Mouse (Mus musculus): Measurements from ENCODE around the gene Hist1h2af. TPM values are rescaled to one million over a fixed set of nuclear protein-coding genes. Genes with fewer than 3 reads are reported as not detected.

Gene Hist1h2af
- polyA plus RNA-seq, 1 experiment from 2014 or later, result 2.3 TPM

DNA sequence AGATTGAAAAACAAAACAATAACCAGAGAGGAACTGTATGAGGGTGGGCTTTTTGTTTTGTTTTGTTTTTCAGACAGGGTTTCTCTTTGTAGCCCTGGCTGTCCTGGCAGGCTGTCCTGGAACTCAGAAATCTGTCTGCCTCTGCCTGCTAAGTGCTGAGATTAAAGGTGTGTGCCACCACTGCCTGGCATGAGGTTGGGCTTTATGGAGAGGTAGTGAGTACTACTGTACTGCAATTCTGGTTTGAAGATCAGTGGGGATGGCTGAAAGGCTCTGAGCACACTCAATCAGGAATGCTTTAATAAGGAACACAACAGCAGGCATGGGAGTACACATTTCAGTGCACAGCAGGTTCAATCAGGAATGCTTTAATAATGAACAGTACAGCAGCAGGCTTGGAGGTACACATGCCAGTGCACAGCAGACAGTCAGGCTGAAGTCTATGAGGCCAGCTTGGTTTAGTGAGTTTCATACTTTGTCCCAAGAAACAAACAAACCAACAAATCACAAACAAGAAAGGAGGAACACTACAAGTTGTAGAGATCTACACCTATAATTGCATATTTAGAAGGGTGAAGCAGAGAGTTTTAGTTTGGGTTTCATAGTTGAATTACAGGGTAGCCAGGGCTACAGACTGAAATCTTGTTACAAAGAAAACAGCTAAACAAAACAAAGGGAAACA lies 49.8 kb downstream of the Hist1h2af start:
- Histone ChIP-seq H3K27me3 (ENCODE audit: control insufficient read depth, insufficient read depth, low read length) (no peaks in the 10 kb centered on the region), H3K9me3 (replicated peaks; ENCODE audit: control insufficient read depth, low read length) (no peaks in the 10 kb centered on the region), H3K36me3 (ENCODE audit: control insufficient read depth, insufficient read depth, low read length) (no peaks in the 10 kb centered on the region), H3K9ac (ENCODE audit: low read depth, low read length) (0 out of 2 replicates have a peak overlapping the region, but pooled peaks have one; percentile 34), H3K4me1 (ENCODE audit: control insufficient read depth, insufficient read depth, low read length) (peaks cover 18% of the 10 kb centered on the region; the same call in 1 of the 2 replicates), H3K27ac (ENCODE audit: low read depth, low read length) (peak overlapping the region; percentile 91), H3K4me2 (peak overlapping the region; percentile 37), H3K4me3 (ENCODE audit: low read depth, low read length) (no peak overlapping the region; the same call in 1 of the 2 replicates)
- no peak for ATAC-seq (replicated peaks; ENCODE audit: insufficient number of reproducible peaks, low FRiP score, low TSS enrichment)

Small RNA genes within 50 kb of the gene (microRNA-seq; reads per million reads assigned to microRNA genes)
- gene Gm44297 (ENCODE audit: borderline number of aligned reads) (0.27 reads per million), gene Gm44359 (ENCODE audit: borderline number of aligned reads) (not detected), gene Gm44394 (ENCODE audit: borderline number of aligned reads) (not detected), gene n-TStga1 (ENCODE audit: borderline number of aligned reads) (2.0 reads per million, percentile 25 among the genes with 10 or more reads in this experiment)

Other genes starting within 250 kb of the Hist1h2af start
- 43.4 and 43.7 TPM in 2 replicates for gene Zfp322a, start 164.7 kb upstream of the Hist1h2af start, polyA plus RNA-seq (2014; fragmentation: Nextera tagmentation; extraction: Ambion mirVana)
- 8.9 and 9.8 TPM in 2 replicates for gene Abt1, start 110.0 kb upstream of the Hist1h2af start, polyA plus RNA-seq (2014; fragmentation: Nextera tagmentation; extraction: Ambion mirVana)
- 0.97 and 1.7 TPM in 2 replicates for gene Btn1a1, start 68.0 kb upstream of the Hist1h2af start, polyA plus RNA-seq (2014; fragmentation: Nextera tagmentation; extraction: Ambion mirVana)
- gene Btn2a2, start 45.0 kb upstream of the Hist1h2af start, polyA plus RNA-seq (2014; fragmentation: Nextera tagmentation; extraction: Ambion mirVana), result 0.59 and 0.80 TPM in 2 replicates
- 2.1 and 3.4 TPM in 2 replicates for gene Hist1h4h, start 2.9 kb upstream of the Hist1h2af start, polyA plus RNA-seq (2014; fragmentation: Nextera tagmentation; extraction: Ambion mirVana)
- 2.8 and 3.1 TPM in 2 replicates for gene Hist1h3g, start 1.5 kb downstream of the Hist1h2af start, polyA plus RNA-seq (2014; fragmentation: Nextera tagmentation; extraction: Ambion mirVana)
- 0.43 and 0.66 TPM in 2 replicates for gene Hist1h2bh, start 9.5 kb downstream of the Hist1h2af start, polyA plus RNA-seq (2014; fragmentation: Nextera tagmentation; extraction: Ambion mirVana)
- gene Hist1h3f, start 10.1 kb downstream of the Hist1h2af start, polyA plus RNA-seq (2014; fragmentation: Nextera tagmentation; extraction: Ambion mirVana), result 0.19 TPM in 1 of 2 replicates, not detected in the other
- gene Hist1h4f, start 17.7 kb downstream of the Hist1h2af start, polyA plus RNA-seq (2014; fragmentation: Nextera tagmentation; extraction: Ambion mirVana), result not detected in 2 replicates
- 0.15 and 0.27 TPM in 2 replicates for gene Hist1h1d, start 19.4 kb downstream of the Hist1h2af start, polyA plus RNA-seq (2014; fragmentation: Nextera tagmentation; extraction: Ambion mirVana)
- 2.6 and 3.0 TPM in 2 replicates for gene Hist1h3e, start 28.5 kb downstream of the Hist1h2af start, polyA plus RNA-seq (2014; fragmentation: Nextera tagmentation; extraction: Ambion mirVana)
- gene Hist1h2ae, start 37.3 kb downstream of the Hist1h2af start, polyA plus RNA-seq (2014; fragmentation: Nextera tagmentation; extraction: Ambion mirVana), result 27.6 and 34.5 TPM in 2 replicates
- gene Hist1h2bg, start 37.5 kb downstream of the Hist1h2af start, polyA plus RNA-seq (2014; fragmentation: Nextera tagmentation; extraction: Ambion mirVana), result 2.3 and 6.5 TPM in 2 replicates
- 1.3 and 2.6 TPM in 2 replicates for gene Hist1h2bf, start 40.3 kb downstream of the Hist1h2af start, polyA plus RNA-seq (2014; fragmentation: Nextera tagmentation; extraction: Ambion mirVana)
- gene Hist1h2ad, start 40.5 kb downstream of the Hist1h2af start, polyA plus RNA-seq (2014; fragmentation: Nextera tagmentation; extraction: Ambion mirVana), result 0.44 and 1.3 TPM in 2 replicates
- gene Hist1h3d, start 41.9 kb downstream of the Hist1h2af start, polyA plus RNA-seq (2014; fragmentation: Nextera tagmentation; extraction: Ambion mirVana), result 2.9 and 4.6 TPM in 2 replicates
- 42.3 and 51.7 TPM in 2 replicates for gene Hist1h4d, start 47.7 kb downstream of the Hist1h2af start, polyA plus RNA-seq (2014; fragmentation: Nextera tagmentation; extraction: Ambion mirVana)
- 1.5 and 2.4 TPM in 2 replicates for gene Hist1h2be, start 87.2 kb downstream of the Hist1h2af start, polyA plus RNA-seq (2014; fragmentation: Nextera tagmentation; extraction: Ambion mirVana)
- gene Hist1h1e, start 88.7 kb downstream of the Hist1h2af start, polyA plus RNA-seq (2014; fragmentation: Nextera tagmentation; extraction: Ambion mirVana), result 8.4 and 11.1 TPM in 2 replicates
- gene Hist1h2ac, start 150.0 kb downstream of the Hist1h2af start, polyA plus RNA-seq (2014; fragmentation: Nextera tagmentation; extraction: Ambion mirVana), result 0.52 and 0.62 TPM in 2 replicates
- gene Hist1h2bc, start 150.3 kb downstream of the Hist1h2af start, polyA plus RNA-seq (2014; fragmentation: Nextera tagmentation; extraction: Ambion mirVana), result 31.3 and 31.9 TPM in 2 replicates
- not detected in 2 replicates for gene Hist1h1t, start 161.9 kb downstream of the Hist1h2af start, polyA plus RNA-seq (2014; fragmentation: Nextera tagmentation; extraction: Ambion mirVana)
- gene Hist1h4c, start 164.5 kb downstream of the Hist1h2af start, polyA plus RNA-seq (2014; fragmentation: Nextera tagmentation; extraction: Ambion mirVana), result 0.69 and 2.7 TPM in 2 replicates
- gene Hfe, start 176.9 kb downstream of the Hist1h2af start, polyA plus RNA-seq (2014; fragmentation: Nextera tagmentation; extraction: Ambion mirVana), result 8.2 and 9.9 TPM in 2 replicates
- 24.6 TPM in 2 replicates for gene Hist1h1c, start 204.9 kb downstream of the Hist1h2af start, polyA plus RNA-seq (2014; fragmentation: Nextera tagmentation; extraction: Ambion mirVana)
- 4.1 and 4.5 TPM in 2 replicates for gene Hist1h3c, start 211.7 kb downstream of the Hist1h2af start, polyA plus RNA-seq (2014; fragmentation: Nextera tagmentation; extraction: Ambion mirVana)
- gene Hist1h2bb, start 212.8 kb downstream of the Hist1h2af start, polyA plus RNA-seq (2014; fragmentation: Nextera tagmentation; extraction: Ambion mirVana), result 1.2 and 2.7 TPM in 2 replicates
- 16.7 and 18.1 TPM in 2 replicates for gene Hist1h2ab, start 217.2 kb downstream of the Hist1h2af start, polyA plus RNA-seq (2014; fragmentation: Nextera tagmentation; extraction: Ambion mirVana)
- 2.7 and 3.7 TPM in 2 replicates for gene Hist1h3b, start 218.4 kb downstream of the Hist1h2af start, polyA plus RNA-seq (2014; fragmentation: Nextera tagmentation; extraction: Ambion mirVana)
- 2.2 and 2.7 TPM in 2 replicates for gene Hist1h4b, start 223.1 kb downstream of the Hist1h2af start, polyA plus RNA-seq (2014; fragmentation: Nextera tagmentation; extraction: Ambion mirVana)
- 1.0 TPM in 1 of 2 replicates, not detected in the other for gene Hist1h4a, start 227.3 kb downstream of the Hist1h2af start, polyA plus RNA-seq (2014; fragmentation: Nextera tagmentation; extraction: Ambion mirVana)
- gene Hist1h3a, start 228.5 kb downstream of the Hist1h2af start, polyA plus RNA-seq (2014; fragmentation: Nextera tagmentation; extraction: Ambion mirVana), result 2.5 and 4.0 TPM in 2 replicates
- 0.31 and 0.67 TPM in 2 replicates for gene Hist1h1a, start 229.8 kb downstream of the Hist1h2af start, polyA plus RNA-seq (2014; fragmentation: Nextera tagmentation; extraction: Ambion mirVana)
- 0.24 TPM in 1 of 2 replicates, not detected in the other for gene Trim38, start 236.0 kb downstream of the Hist1h2af start, polyA plus RNA-seq (2014; fragmentation: Nextera tagmentation; extraction: Ambion mirVana)